Mouse (Mus musculus) liver, embryonic 14.5 days (tissue): ENCODE results near the gene Tmem151a.

ENCODE experiments used
- CTCF ChIP-seq: IDR thresholded peaks from 2 replicates; pipeline ENCODE4 v1.5.1; 2016; ENCODE audit warnings: antibody characterized with exemption, low read depth, control low read depth
- EP300 ChIP-seq: IDR thresholded peaks from 2 replicates; pipeline ENCODE4 v1.6.1; 2016; ENCODE audit warnings: antibody characterized with exemption, low read depth

DNA sequence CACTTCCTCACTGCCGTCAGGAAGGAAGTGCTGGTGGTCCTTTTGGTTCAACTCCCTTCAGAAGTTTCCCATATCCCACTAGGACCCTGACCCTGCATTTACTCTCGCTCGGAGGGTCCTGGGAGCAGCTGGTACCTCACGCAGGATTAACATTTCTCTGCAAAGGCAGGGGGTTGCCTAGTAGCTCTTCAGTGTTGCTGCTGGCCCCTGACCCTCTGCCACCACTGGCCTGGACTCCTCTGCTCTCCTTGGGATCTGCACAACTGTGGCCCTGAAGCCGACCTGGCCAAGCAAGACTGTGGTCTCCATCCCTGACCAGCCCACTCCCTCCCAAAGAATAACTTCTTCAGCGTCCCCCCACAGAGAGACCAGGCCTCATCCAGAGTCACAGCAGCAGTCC lies 36.0 kb downstream of the Tmem151a start:
- TF ChIP-seq EP300 (no peak), CTCF (no peak)
